Mouse (Mus musculus) lung, embryonic 14.5 days (tissue): ENCODE results near the gene Tob1. TPM values are rescaled to one million over a fixed set of nuclear protein-coding genes. Genes with fewer than 3 reads are reported as not detected.

ENCODE experiments used
- ATAC-seq: fragments of 200-750 bp; cut with Nextera tagmentation; 2 replicates; pipeline ENCODE4 v1.8.0; 2017; ENCODE audit warnings: mild to moderate bottlenecking, moderate TSS enrichment, moderate library complexity; ENCODE audit not compliant: insufficient read depth
- DNase-seq: peaks from one replicate; pipeline ENCODE4 v3.0.0-alpha.2; 2015
- H3K27ac ChIP-seq: fragments of 300-500 bp; sonication (generic); 2 replicates; pipeline ENCODE4 v1.5.1; 2014; ENCODE audit warnings: low read depth, mild to moderate bottlenecking, moderate library complexity
- H3K27me3 ChIP-seq: fragments of 300-500 bp; sonication (generic); 2 replicates; pipeline ENCODE4 v1.6.1; 2014; ENCODE audit warnings: low read length, control low read depth; ENCODE audit not compliant: insufficient read depth
- H3K36me3 ChIP-seq: fragments of 300-500 bp; sonication (generic); 2 replicates; pipeline ENCODE4 v1.6.1; 2014; ENCODE audit warnings: control low read depth; ENCODE audit not compliant: insufficient read depth
- H3K4me1 ChIP-seq: fragments of 300-500 bp; sonication (generic); 2 replicates; pipeline ENCODE4 v1.6.1; 2014; ENCODE audit warnings: antibody characterized with exemption, control low read depth; ENCODE audit not compliant: insufficient read depth
- H3K4me2 ChIP-seq: fragments of 300-500 bp; sonication (generic); 2 replicates; pipeline ENCODE4 v1.6.1; 2014; ENCODE audit warnings: mild to moderate bottlenecking
- H3K4me3 ChIP-seq: fragments of 300-500 bp; sonication (generic); 2 replicates; pipeline ENCODE4 v1.5.1; 2014; ENCODE audit warnings: low read depth, low read length
- H3K9ac ChIP-seq: fragments of 300-500 bp; sonication (generic); 2 replicates; pipeline ENCODE4 v1.6.1; 2014
- H3K9me3 ChIP-seq: fragments of 300-500 bp; sonication (generic); 2 replicates; pipeline ENCODE4 v1.6.1; 2016; ENCODE audit warnings: low read depth, low read length, control low read depth
- CTCF ChIP-seq: IDR thresholded peaks from 2 replicates; pipeline ENCODE4 v1.5.1; 2016; ENCODE audit warnings: antibody characterized with exemption, low read depth
- WGBS: fragments of 180-500 bp; shearing (Covaris S2); extraction: QIAGEN DNeasy Blood & Tissue Kit; methylation state at CpG from one replicate; pipeline ENCODE4 v1.1.7; 2014; 5-methylcytosine and 5-hydroxymethylcytosine counted together
- polyA plus RNA-seq: library from polyadenylated mRNA; unstranded; fragments of >200 nt; fragmentation: Nextera tagmentation; extraction: Ambion mirVana; gene quantifications from 2 replicates; pipeline ENCODE4 v1.2.1, GENCODE M21; 2014

Gene Tob1
- polyA plus RNA-seq, 1 experiment from 2014 or later: 18.2 TPM

- H3K9me3 ChIP-seq: no peaks in the 10 kb centered on the region
- peak overlapping the region; percentile 96 for H3K27ac ChIP-seq
- 0 out of 2 replicates have a peak, but pooled peaks cover 2% of the 10 kb centered on the region for H3K4me1 ChIP-seq
- DNase-seq (no peak), ATAC-seq (no peak)
- peak overlapping the region; percentile 43 for H3K4me3 ChIP-seq
- peak overlapping the region; percentile 64 for H3K9ac ChIP-seq
- 2% methylated on average over 14 of the region's 14 CpGs for WGBS
- TF ChIP-seq CTCF: no peak
- peaks cover 14% of the 10 kb centered on the region for H3K36me3 ChIP-seq
- peak overlapping the region; percentile 98 for H3K4me2 ChIP-seq
- H3K27me3 ChIP-seq: no peaks in the 10 kb centered on the region
Observed at GRCm38 (mm10) chr11:94209695-94210131, 1.5 kb upstream of the Tob1 start.

GRCm38 (mm10) chr11:94210191-94211086 is 815 bp upstream of the Tob1 start:
- H3K4me1 ChIP-seq: 0 out of 2 replicates have a peak, but pooled peaks cover 2% of the 10 kb centered on the region
- peak overlapping the region; percentile 58 for H3K4me3 ChIP-seq
- peak overlapping the region; percentile 98 for H3K4me2 ChIP-seq
- DNase-seq (peak; percentile 96), ATAC-seq (peak; percentile 84)
- H3K27me3 ChIP-seq: no peaks in the 10 kb centered on the region
- H3K36me3 ChIP-seq: peaks cover 16% of the 10 kb centered on the region
- TF ChIP-seq CTCF: peak; percentile 26
- H3K9ac ChIP-seq: peak overlapping the region; percentile 57
- H3K27ac ChIP-seq: peak overlapping the region; percentile 97
- under 1% methylated on average over 50 of the region's 56 CpGs for WGBS
- no peaks in the 10 kb centered on the region for H3K9me3 ChIP-seq

- TF ChIP-seq CTCF: no peak
- Histone ChIP-seq H3K9me3 (no peaks in the 10 kb centered on the region), H3K27me3 (no peaks in the 10 kb centered on the region), H3K36me3 (peaks cover 19% of the 10 kb centered on the region), H3K9ac (peak overlapping the region; percentile 91), H3K4me1 (0 out of 2 replicates have a peak, but pooled peaks cover 2% of the 10 kb centered on the region), H3K4me2 (peak overlapping the region; percentile 79), H3K27ac (peak overlapping the region; percentile 95), H3K4me3 (peak overlapping the region; percentile 89)
- peak; percentile 69 for DNase-seq
- WGBS: 0% methylated on average over 34 of the region's 61 CpGs
- peak; percentile 30 for ATAC-seq
Observed at GRCm38 (mm10) chr11:94211651-94212488, 616 bp downstream of the Tob1 start.

GRCm38 (mm10) chr11:94212489-94212836 is 1.2 kb downstream of the Tob1 start:
- 0 out of 2 replicates have a peak, but pooled peaks cover 2% of the 10 kb centered on the region for H3K4me1 ChIP-seq
- no peaks in the 10 kb centered on the region for H3K27me3 ChIP-seq
- 2% methylated on average over 7 of the region's 7 CpGs for WGBS
- peak overlapping the region; percentile 89 for H3K4me3 ChIP-seq
- H3K36me3 ChIP-seq: peaks cover 19% of the 10 kb centered on the region
- 0 out of 2 replicates have a peak overlapping the region, but pooled peaks have one; percentile 26 for H3K27ac ChIP-seq
- H3K9ac ChIP-seq: peak overlapping the region; percentile 91
- no peak for DNase-seq
- peak overlapping the region; percentile 79 for H3K4me2 ChIP-seq
- no peak for TF ChIP-seq CTCF
- no peak for ATAC-seq
- no peaks in the 10 kb centered on the region for H3K9me3 ChIP-seq

GRCm38 (mm10) chr11:94212997-94213396 is 1.7 kb downstream of the Tob1 start:
- no peak overlapping the region for H3K9ac ChIP-seq
- peak overlapping the region; percentile 89 for H3K4me3 ChIP-seq
- no peaks in the 10 kb centered on the region for H3K27me3 ChIP-seq
- H3K27ac ChIP-seq: no peak overlapping the region
- no peak for ATAC-seq
- H3K36me3 ChIP-seq: peaks cover 19% of the 10 kb centered on the region
- TF ChIP-seq CTCF: no peak
- WGBS: 72% methylated on average over 4 of the region's 4 CpGs
- H3K4me1 ChIP-seq: 0 out of 2 replicates have a peak, but pooled peaks cover 2% of the 10 kb centered on the region
- no peak for DNase-seq
- peak overlapping the region; percentile 79 for H3K4me2 ChIP-seq
- no peaks in the 10 kb centered on the region for H3K9me3 ChIP-seq

- TF ChIP-seq CTCF: no peak
- 0 out of 2 replicates have a peak, but pooled peaks cover 2% of the 10 kb centered on the region for H3K4me1 ChIP-seq
- WGBS: 84% methylated on average over 29 of the region's 29 CpGs
- no peak overlapping the region for H3K4me3 ChIP-seq
- H3K27me3 ChIP-seq: no peaks in the 10 kb centered on the region
- ATAC-seq: no peak
- 0 out of 2 replicates have a peak overlapping the region, but pooled peaks have one; percentile 11 for H3K4me2 ChIP-seq
- no peak overlapping the region for H3K9ac ChIP-seq
- DNase-seq: no peak
- peaks cover 19% of the 10 kb centered on the region for H3K36me3 ChIP-seq
- H3K9me3 ChIP-seq: no peaks in the 10 kb centered on the region
- H3K27ac ChIP-seq: no peak overlapping the region
Observed at GRCm38 (mm10) chr11:94213735-94214594, 2.7 kb downstream of the Tob1 start.
